Mouse (Mus musculus): ENCODE data around the gene Pxk. TPM values are rescaled to one million over a fixed set of nuclear protein-coding genes. Genes with fewer than 3 reads are reported as not detected.

The Pxk gene
- polyA plus RNA-seq, 1 experiment: 45.6 TPM

GRCm38 (mm10) chr14:8139724-8140710 lies 42.0 kb downstream of the Pxk start:
- Histone ChIP-seq H3K4me1 (ENCODE audit: control insufficient read depth, insufficient read depth, low read length) (no peaks in the 10 kb centered on the region), H3K4me3 (ENCODE audit: insufficient read depth, low read length) (no peak overlapping the region), H3K27ac (ENCODE audit: insufficient read depth, low read length) (no peak overlapping the region)
- no peak for TF ChIP-seq CTCF (IDR thresholded peaks at IDR 0.05; ENCODE audit: borderline replicate concordance, insufficient read depth, low read length)
- TF ChIP-seq POLR2A (IDR thresholded peaks at IDR 0.05; ENCODE audit: low read depth, low read length): no peak

GRCm38 (mm10) chr14:8141131-8141530 lies 43.1 kb downstream of the Pxk start:
- no peak for TF ChIP-seq CTCF (IDR thresholded peaks at IDR 0.05; ENCODE audit: borderline replicate concordance, insufficient read depth, low read length)
- no peak for TF ChIP-seq POLR2A (IDR thresholded peaks at IDR 0.05; ENCODE audit: low read depth, low read length)
- no peak overlapping the region for H3K27ac ChIP-seq (ENCODE audit: insufficient read depth, low read length)
- H3K4me1 ChIP-seq (ENCODE audit: control insufficient read depth, insufficient read depth, low read length): no peaks in the 10 kb centered on the region
- no peak overlapping the region for H3K4me3 ChIP-seq (ENCODE audit: insufficient read depth, low read length)

DNA sequence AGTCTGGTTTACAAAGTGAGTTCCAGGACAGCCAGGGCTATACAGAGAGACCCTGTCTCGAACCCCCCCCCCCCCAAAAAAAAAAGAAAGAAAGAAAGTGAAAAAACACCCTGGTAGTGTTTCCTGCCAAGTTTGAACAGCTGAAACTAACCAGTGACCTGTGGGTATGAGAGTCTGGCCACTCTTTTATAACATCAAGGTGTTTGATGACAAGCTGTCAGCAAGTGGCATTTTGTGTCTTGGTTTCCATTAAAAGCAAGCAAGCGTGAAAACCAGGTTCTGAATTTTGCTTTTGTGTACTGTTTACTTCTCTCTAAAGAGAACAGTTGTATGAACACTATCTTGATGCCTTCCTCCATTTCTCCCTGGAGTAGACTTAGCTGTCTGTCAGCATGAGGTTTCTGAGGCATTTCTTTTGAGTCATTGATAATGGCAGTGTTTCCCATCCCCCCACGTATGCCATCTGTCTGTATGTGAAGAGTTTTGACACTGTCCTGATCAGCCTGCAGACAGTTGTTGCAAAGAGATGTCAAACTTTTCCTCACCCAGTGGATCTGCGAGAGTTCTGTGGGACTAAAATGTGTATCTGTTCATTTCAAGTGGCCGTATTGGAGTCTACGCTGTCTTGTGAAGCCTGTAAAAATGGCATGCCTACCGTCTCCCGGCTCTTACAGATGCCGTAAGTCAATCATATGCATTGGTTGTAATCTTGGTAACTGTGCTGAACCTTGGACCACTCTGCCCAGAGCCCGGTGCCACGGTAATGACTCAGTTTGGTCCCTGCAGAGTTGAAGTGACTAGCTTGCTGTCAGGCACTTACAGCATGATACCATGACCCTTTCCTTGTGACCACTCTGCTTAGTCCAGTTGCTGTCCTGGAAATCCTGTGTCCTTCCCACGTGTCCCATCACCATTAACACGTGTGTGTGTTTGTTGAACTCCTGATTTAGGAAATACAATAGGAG lies 47.9 kb downstream of the Pxk start:
- no peaks in the 10 kb centered on the region for H3K4me1 ChIP-seq (ENCODE audit: control insufficient read depth, insufficient read depth, low read length)
- H3K27ac ChIP-seq (ENCODE audit: insufficient read depth, low read length): no peak overlapping the region
- H3K4me3 ChIP-seq (ENCODE audit: insufficient read depth, low read length): no peak overlapping the region
- no peak for TF ChIP-seq POLR2A (IDR thresholded peaks at IDR 0.05; ENCODE audit: low read depth, low read length)

GRCm38 (mm10) chr14:8146611-8147223 lies 48.7 kb downstream of the Pxk start:
- Histone ChIP-seq H3K4me3 (ENCODE audit: insufficient read depth, low read length) (no peak overlapping the region), H3K27ac (ENCODE audit: insufficient read depth, low read length) (no peak overlapping the region), H3K4me1 (ENCODE audit: control insufficient read depth, insufficient read depth, low read length) (no peaks in the 10 kb centered on the region)
- no peak for TF ChIP-seq CTCF (IDR thresholded peaks at IDR 0.05; ENCODE audit: borderline replicate concordance, insufficient read depth, low read length)
- no peak for TF ChIP-seq POLR2A (IDR thresholded peaks at IDR 0.05; ENCODE audit: low read depth, low read length)

DNA sequence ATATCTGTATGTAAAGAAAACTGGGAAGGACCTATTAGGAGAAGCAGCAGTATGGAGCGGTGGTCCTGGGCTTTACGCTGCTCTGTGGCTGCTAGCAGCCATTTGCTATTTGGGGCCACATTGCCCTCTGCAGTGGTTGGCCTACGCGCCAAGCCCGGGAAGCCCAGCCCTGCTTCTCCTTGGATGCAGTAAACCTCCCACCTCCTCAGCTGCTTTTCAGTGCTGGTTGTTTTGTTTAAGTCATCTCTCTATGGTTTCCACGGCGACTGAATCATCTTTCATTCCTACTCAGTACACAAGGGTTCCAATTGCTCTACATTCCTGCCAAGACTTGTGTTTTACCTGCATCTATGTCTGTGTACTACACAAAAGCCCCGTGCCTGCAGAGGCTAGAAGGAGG lies 50.8 kb downstream of the Pxk start:
- no peak overlapping the region for H3K4me3 ChIP-seq (ENCODE audit: insufficient read depth, low read length)
- H3K4me1 ChIP-seq (ENCODE audit: control insufficient read depth, insufficient read depth, low read length): peaks cover 3% of the 10 kb centered on the region; the same call in 1 of the 2 replicates
- TF ChIP-seq POLR2A (IDR thresholded peaks at IDR 0.05; ENCODE audit: low read depth, low read length): no peak
- no peak for TF ChIP-seq CTCF (IDR thresholded peaks at IDR 0.05; ENCODE audit: borderline replicate concordance, insufficient read depth, low read length)
- H3K27ac ChIP-seq (ENCODE audit: insufficient read depth, low read length): no peak overlapping the region

DNA sequence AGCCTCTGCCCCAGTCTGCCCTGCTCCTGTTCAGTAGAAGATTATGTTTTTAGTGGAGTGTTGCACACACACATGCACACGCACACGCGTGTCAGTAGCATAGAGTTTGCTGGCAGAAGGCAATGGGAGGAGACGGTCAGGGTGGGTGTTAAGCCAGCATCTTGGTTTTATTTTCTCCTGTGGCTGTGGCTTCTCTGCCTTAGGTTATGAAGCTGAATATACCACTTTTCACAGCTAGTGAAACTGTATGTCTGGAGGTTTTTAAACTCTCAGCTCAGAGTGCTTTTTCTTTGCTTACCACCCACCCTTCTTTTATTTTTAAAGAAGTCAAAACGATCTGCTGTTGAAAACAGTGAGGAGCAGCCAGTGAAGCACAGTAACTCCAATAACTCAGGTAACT lies 53.7 kb downstream of the Pxk start:
- no peak overlapping the region for H3K4me3 ChIP-seq (ENCODE audit: insufficient read depth, low read length)
- H3K27ac ChIP-seq (ENCODE audit: insufficient read depth, low read length): no peak overlapping the region
- peaks cover 7% of the 10 kb centered on the region for H3K4me1 ChIP-seq (ENCODE audit: control insufficient read depth, insufficient read depth, low read length)
- TF ChIP-seq POLR2A (IDR thresholded peaks at IDR 0.05; ENCODE audit: low read depth, low read length) (no peak), CTCF (IDR thresholded peaks at IDR 0.05; ENCODE audit: borderline replicate concordance, insufficient read depth, low read length) (no peak)

DNA sequence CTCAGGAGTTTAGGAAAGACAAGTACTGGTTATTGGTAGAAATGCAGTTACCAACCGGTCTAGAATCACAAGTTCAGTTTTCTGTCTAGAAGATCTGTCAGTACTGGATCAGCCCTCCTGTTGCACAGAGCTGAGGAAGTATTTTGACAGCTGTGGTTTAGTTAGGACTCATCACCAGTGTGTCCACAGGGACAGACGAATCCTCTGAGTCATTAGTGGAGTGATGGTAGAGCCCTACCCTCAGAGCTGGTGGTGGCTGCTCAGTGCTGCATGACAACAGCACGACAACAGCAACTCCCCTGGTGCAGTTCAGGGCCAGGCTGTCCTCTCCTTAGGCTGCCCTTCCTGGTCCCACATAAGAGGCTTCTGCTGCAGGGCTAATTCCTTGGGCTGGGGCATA lies 56.1 kb downstream of the Pxk start:
- no peak overlapping the region for H3K4me3 ChIP-seq (ENCODE audit: insufficient read depth, low read length)
- TF ChIP-seq CTCF (IDR thresholded peaks at IDR 0.05; ENCODE audit: borderline replicate concordance, insufficient read depth, low read length) (no peak), POLR2A (IDR thresholded peaks at IDR 0.05; ENCODE audit: low read depth, low read length) (no peak)
- peaks cover 7% of the 10 kb centered on the region for H3K4me1 ChIP-seq (ENCODE audit: control insufficient read depth, insufficient read depth, low read length)
- no peak overlapping the region for H3K27ac ChIP-seq (ENCODE audit: insufficient read depth, low read length)

- TF ChIP-seq POLR2A (IDR thresholded peaks at IDR 0.05; ENCODE audit: low read depth, low read length) (no peak), CTCF (IDR thresholded peaks at IDR 0.05; ENCODE audit: borderline replicate concordance, insufficient read depth, low read length) (no peak)
- H3K27ac ChIP-seq (ENCODE audit: insufficient read depth, low read length): no peak overlapping the region
Observed at GRCm38 (mm10) chr14:8156947-8157346, 58.9 kb downstream of the Pxk start.

GRCm38 (mm10) chr14:8158721-8159120 lies 60.7 kb downstream of the Pxk start:
- no peak overlapping the region for H3K4me3 ChIP-seq (ENCODE audit: insufficient read depth, low read length)
- H3K4me1 ChIP-seq (ENCODE audit: control insufficient read depth, insufficient read depth, low read length): peaks cover 4% of the 10 kb centered on the region
- no peak for TF ChIP-seq POLR2A (IDR thresholded peaks at IDR 0.05; ENCODE audit: low read depth, low read length)
- no peak for TF ChIP-seq CTCF (IDR thresholded peaks at IDR 0.05; ENCODE audit: borderline replicate concordance, insufficient read depth, low read length)
- H3K27ac ChIP-seq (ENCODE audit: insufficient read depth, low read length): no peak overlapping the region

More at GRCm38 (mm10) chr14:8156947-8157346, 58.9 kb downstream of the Pxk start:
- Histone ChIP-seq H3K4me1 (ENCODE audit: control insufficient read depth, insufficient read depth, low read length) (peaks cover 7% of the 10 kb centered on the region), H3K4me3 (ENCODE audit: insufficient read depth, low read length) (no peak overlapping the region)

Measured in embryonic fibroblast, embryonic 13.5 days (primary cell).